Mouse (Mus musculus) liver, adult (tissue): ENCODE results near the gene Cdh13.
A peak's percentile ranks its signal among the peaks of the same experiment; 100 is the strongest.

Experiments
- GATA4 ChIP-seq: IDR thresholded peaks from 2 replicates; pipeline ENCODE4 v1.6.1; 2014; ENCODE audit warnings: mild to moderate bottlenecking, low read length; ENCODE audit not compliant: insufficient replicate concordance

The Cdh13 gene

GRCm38 (mm10) chr8:119281761-119282160 is 998.2 kb downstream of the Cdh13 start:
- TF ChIP-seq GATA4: no peak

GRCm38 (mm10) chr8:119284516-119284915 is 1001.0 kb downstream of the Cdh13 start:
- TF ChIP-seq GATA4: no peak

- TF ChIP-seq GATA4: no peak
Measured at GRCm38 (mm10) chr8:119284920-119285319, 1001.4 kb downstream of the Cdh13 start.

GRCm38 (mm10) chr8:119295477-119295876 is 1011.9 kb downstream of the Cdh13 start:
- TF ChIP-seq GATA4: no peak

GRCm38 (mm10) chr8:119300335-119300734 is 1016.8 kb downstream of the Cdh13 start:
- TF ChIP-seq GATA4: no peak

- TF ChIP-seq GATA4: no peak
Measured at GRCm38 (mm10) chr8:119304196-119304595, 1020.7 kb downstream of the Cdh13 start.

GRCm38 (mm10) chr8:119311412-119311811 is 1027.9 kb downstream of the Cdh13 start:
- TF ChIP-seq GATA4: no peak

- TF ChIP-seq GATA4: no peak
Measured at GRCm38 (mm10) chr8:119323215-119323614, 1039.7 kb downstream of the Cdh13 start.

GRCm38 (mm10) chr8:119339546-119339945 is 1056.0 kb downstream of the Cdh13 start:
- TF ChIP-seq GATA4: no peak

GRCm38 (mm10) chr8:119343606-119344005 is 1060.1 kb downstream of the Cdh13 start:
- TF ChIP-seq GATA4: no peak

- peak; percentile 58; the same call in 1 of the 2 replicates for TF ChIP-seq GATA4
Measured at GRCm38 (mm10) chr8:119344190-119344856, 1060.8 kb downstream of the Cdh13 start, which contains the start of gene Hsbp1. Gene Hsbp1, plus strand, starts transcription at chr8:119344488.

GRCm38 (mm10) chr8:119345029-119345682 is 1061.6 kb downstream of the Cdh13 start:
- no peak for TF ChIP-seq GATA4

- TF ChIP-seq GATA4: no peak
Measured at GRCm38 (mm10) chr8:119345683-119346075, 1062.1 kb downstream of the Cdh13 start.

- no peak for TF ChIP-seq GATA4
Measured at GRCm38 (mm10) chr8:119351647-119352046, 1068.1 kb downstream of the Cdh13 start.

GRCm38 (mm10) chr8:119352977-119353658 is 1069.6 kb downstream of the Cdh13 start:
- TF ChIP-seq GATA4: no peak

GRCm38 (mm10) chr8:119353659-119354023 is 1070.1 kb downstream of the Cdh13 start:
- no peak for TF ChIP-seq GATA4
